Comparison of ENCODE assay signal across 10 mouse cellular contexts in genomic region chr4:81726761-81727723, GRCm38 (mm10).
A peak's percentile ranks its signal among the peaks of the same experiment; 100 is the strongest.
DNase-seq lines count a peak whose midpoint lies in the region; ATAC-seq and TF ChIP-seq lines count a peak whose summit lies in the region.
"Had no signal": no experiment of that assay in that cellular context is flagged by ENCODE, and none has a peak within 500 bp of the region (broad histone marks: within the 10 kb centered on the region; RNA-seq: fewer than 3 reads in every experiment).

No protein-coding gene starts in this region.

- no peaks in the 10 kb centered on the region for H3K79me2 ChIP-seq in myocyte (ENCODE audit: control insufficient read depth, insufficient read depth)

- no peak overlapping the region for H3K4me3 ChIP-seq in kidney, embryonic 15.5 days (replicated peaks)
- no peak overlapping the region for H3K4me3 ChIP-seq in hindbrain, embryonic 10.5 days
- no peak overlapping the region for H3K4me3 ChIP-seq in myocyte

- ATAC-seq in kidney, embryonic 15.5 days (replicated peaks; ENCODE audit: low FRiP score), result no peak
- ATAC-seq in inflammation-experienced regulatory T-cells, adult 6 months, result no peak

- no peaks in the 10 kb centered on the region for H3K9me3 ChIP-seq in kidney, embryonic 15.5 days (replicated peaks)
- no peaks in the 10 kb centered on the region for H3K9me3 ChIP-seq in hindbrain, embryonic 10.5 days

- no peak for DNase-seq in kidney, postnatal 36 days
- DNase-seq in cerebellum, postnatal 25 days, result peak; percentile 88 to 89
- peak; percentile 5 for DNase-seq in hindbrain, embryonic 10.5 days (ENCODE audit: low spot score)
- no peak for DNase-seq in urinary bladder, postnatal 14 days (ENCODE audit: low spot score)
- no peak for DNase-seq in yolk sac, embryonic 10.5 days (ENCODE audit: low spot score)

- 0 out of 2 replicates have a peak overlapping the region, but pooled peaks have one; percentile 7 for H3K27ac ChIP-seq in kidney, embryonic 15.5 days
- H3K27ac ChIP-seq in hindbrain, embryonic 10.5 days, result peak overlapping the region; percentile 86
- H3K27ac ChIP-seq: liver, embryonic 14.5 days had no signal

- TF ChIP-seq POLR2A in myocyte (IDR thresholded peaks at IDR 0.05; ENCODE audit: insufficient read length, low read depth), result no peak

- H3ac ChIP-seq in myocyte (ENCODE audit: control insufficient read depth, insufficient read length), result no peak overlapping the region

- H3K9ac ChIP-seq in kidney, embryonic 15.5 days, result no peak overlapping the region
- H3K9ac ChIP-seq: liver, embryonic 14.5 days had no signal

- peaks cover 8% of the 10 kb centered on the region; the same call in 1 of the 2 replicates for H3K4me1 ChIP-seq in kidney, embryonic 15.5 days
- H3K4me1 ChIP-seq in hindbrain, embryonic 10.5 days (replicated peaks), result peaks cover 20% of the 10 kb centered on the region

- 77% methylated on average over 16 of the region's 16 CpGs for WGBS in kidney, embryonic 15.5 days
- WGBS in hindbrain, embryonic 10.5 days, result 51% methylated on average over 16 of the region's 16 CpGs

- no peaks in the 10 kb centered on the region for H3K27me3 ChIP-seq in kidney, embryonic 15.5 days
- no peaks in the 10 kb centered on the region for H3K27me3 ChIP-seq in hindbrain, embryonic 10.5 days (ENCODE audit: insufficient read depth, poor library complexity, severe bottlenecking)
- no peaks in the 10 kb centered on the region for H3K27me3 ChIP-seq in myocyte (ENCODE audit: control insufficient read depth, insufficient read depth, insufficient read length)

- no peak overlapping the region for H3K4me2 ChIP-seq in kidney, embryonic 15.5 days
- H3K4me2 ChIP-seq in myocyte (ENCODE audit: low read depth), result no peak overlapping the region

- H3K36me3 ChIP-seq in kidney, embryonic 15.5 days, result no peaks in the 10 kb centered on the region
- H3K36me3 ChIP-seq in hindbrain, embryonic 10.5 days, result no peaks in the 10 kb centered on the region
- no peaks in the 10 kb centered on the region for H3K36me3 ChIP-seq in myocyte (ENCODE audit: control insufficient read depth, insufficient read depth)
- H3K36me3 ChIP-seq: G1E had no signal

TF ChIP-seq in myocyte, 11 proteins besides CTCF, POLR2A, EP300 and RAD21:
- TF ChIP-seq POLR2AphosphoS2 (IDR thresholded peaks at IDR 0.05; ENCODE audit: insufficient read length, low read depth) (no peak), TCF3 (IDR thresholded peaks at IDR 0.05; ENCODE audit: insufficient read length, low read depth) (no peak), E2F4 (IDR thresholded peaks at IDR 0.05; ENCODE audit: insufficient read depth) (no peak), REST (IDR thresholded peaks at IDR 0.05; ENCODE audit: insufficient read depth, insufficient read length) (no peak), CEBPB (IDR thresholded peaks at IDR 0.05; ENCODE audit: insufficient read depth, poor library complexity, severe bottlenecking) (no peak), MYOG (IDR thresholded peaks at IDR 0.05; ENCODE audit: control insufficient read depth in 1 of 3, insufficient read depth in 1 of 3, insufficient read length in 2 of 3, low read depth in 2 of 3) (peak in 1 of 3 experiments; percentile 56), USF1 (IDR thresholded peaks at IDR 0.05; ENCODE audit: low read depth) (no peak), MYOD1 (IDR thresholded peaks at IDR 0.05; ENCODE audit: control insufficient read depth in 1 of 3, insufficient read length in 2 of 3, low read depth in 2 of 3) (peak in 2 of 3 experiments; percentile 25 to 42), SRF (IDR thresholded peaks at IDR 0.05; ENCODE audit: control insufficient read depth, insufficient read length, low read depth) (no peak), TCF12 (IDR thresholded peaks at IDR 0.05; ENCODE audit: insufficient read depth, poor library complexity, severe bottlenecking) (no peak), MAX (IDR thresholded peaks at IDR 0.05; ENCODE audit: low read depth) (no peak)

Comparison
In these comparisons a context has a peak if more than half of its experiments do, and no peak if none do; other contexts are left out.
1. DNase-seq: peak in cerebellum, postnatal 25 days (2 of 2) and hindbrain, embryonic 10.5 days (single experiment); none in kidney, postnatal 36 days (0 of 2), urinary bladder, postnatal 14 days (single experiment) and yolk sac, embryonic 10.5 days (single experiment).